ENCODE assay signal across 9 mouse cellular contexts in genomic region chr13:25269569-25270268, GRCm38 (mm10). TPM values are rescaled to one million over a fixed set of nuclear protein-coding genes. Genes with fewer than 3 reads are reported as not detected.
DNase-seq lines count a peak whose midpoint lies in the region; ATAC-seq and TF ChIP-seq lines count a peak whose summit lies in the region.
"Had no signal": no experiment of that assay in that cellular context is flagged by ENCODE, and none has a peak within 500 bp of the region (broad histone marks: within the 10 kb centered on the region; RNA-seq: fewer than 3 reads in every experiment).

No protein-coding gene starts in this region.

- H3K9ac ChIP-seq in heart, embryonic 15.5 days: no peak overlapping the region
- H3K9ac ChIP-seq in liver, embryonic 14.5 days (replicated peaks): no peak overlapping the region

- H3K4me1 ChIP-seq in heart, embryonic 15.5 days (replicated peaks): peaks cover 9% of the 10 kb centered on the region
- peaks cover 11% of the 10 kb centered on the region for H3K4me1 ChIP-seq in forebrain, embryonic 10.5 days
- no peaks in the 10 kb centered on the region for H3K4me1 ChIP-seq in liver, embryonic 14.5 days (replicated peaks; ENCODE audit: control insufficient read depth in 2 of 2, insufficient read depth in 2 of 2, low read length in 1 of 2)

- no peak for DNase-seq in heart, postnatal 36 days
- DNase-seq in brain, embryonic 18.5 days (ENCODE audit: low read depth, low spot score): peak; percentile 50
- peak; percentile 82 for DNase-seq in forebrain, embryonic 10.5 days (ENCODE audit: extremely low spot score, low spot score)
- DNase-seq in kidney, postnatal 14 days: peak; percentile 7
- no peak for DNase-seq in liver, embryonic 14.5 days (ENCODE audit: low read depth in 3 of 3, low spot score in 3 of 3)
- DNase-seq in right cerebral cortex, postnatal 14 days: peak; percentile 74

- intact Hi-C loops in heart, postnatal 36 days (cut with DNase I): no loop called here

- no peaks in the 10 kb centered on the region; the same call in 1 of the 2 replicates for H3K27me3 ChIP-seq in heart, embryonic 15.5 days
- no peaks in the 10 kb centered on the region for H3K27me3 ChIP-seq in forebrain, embryonic 10.5 days (ENCODE audit: poor library complexity, severe bottlenecking)
- H3K27me3 ChIP-seq in liver, embryonic 14.5 days (ENCODE audit: control insufficient read depth, insufficient read depth, low read length): no peaks in the 10 kb centered on the region
- H3K27me3 ChIP-seq: CH12.LX had no signal

- no peaks in the 10 kb centered on the region for H3K9me3 ChIP-seq in heart, embryonic 15.5 days (replicated peaks)
- H3K9me3 ChIP-seq in forebrain, embryonic 10.5 days: no peaks in the 10 kb centered on the region
- no peaks in the 10 kb centered on the region for H3K9me3 ChIP-seq in liver, embryonic 14.5 days (ENCODE audit: control insufficient read depth, low read length)

- peak; percentile 69; the same call in 1 of the 2 replicates for ATAC-seq in heart, embryonic 15.5 days (replicated peaks; ENCODE audit: insufficient number of reproducible peaks, insufficient read depth, low FRiP score, low read depth)
- ATAC-seq in liver, embryonic 14.5 days (ENCODE audit: insufficient read depth): peak; percentile 52; the same call in 1 of the 2 replicates
- no peak for ATAC-seq in activated CD4-positive, CD25-positive, alpha-beta regulatory T cell, adult 4 months

- TF ChIP-seq EP300 in liver, embryonic 14.5 days (IDR thresholded peaks at IDR 0.05; ENCODE audit: low read depth): no peak

- 3% methylated on average over 42 of the region's 42 CpGs for WGBS in heart, embryonic 15.5 days
- 2% methylated on average over 41 of the region's 42 CpGs for WGBS in forebrain, embryonic 10.5 days
- 3% methylated on average over 42 of the region's 42 CpGs for WGBS in liver, embryonic 14.5 days (ENCODE audit: insufficient replicate concordance)

- no peak for TF ChIP-seq CTCF in liver, embryonic 14.5 days (IDR thresholded peaks at IDR 0.05; ENCODE audit: low read depth)

- peak overlapping the region; percentile 76 for H3K4me2 ChIP-seq in heart, embryonic 15.5 days
- H3K4me2 ChIP-seq in liver, embryonic 14.5 days (ENCODE audit: low read depth): peak overlapping the region; percentile 18; the same call in 1 of the 2 replicates

- H3K4me3 ChIP-seq in heart, embryonic 15.5 days: peak overlapping the region; percentile 38
- peak overlapping the region; percentile 54 for H3K4me3 ChIP-seq in forebrain, embryonic 10.5 days
- no peak overlapping the region for H3K4me3 ChIP-seq in liver, embryonic 14.5 days (ENCODE audit: insufficient read depth in 1 of 2, low read depth in 2 of 2, low read length in 2 of 2)

- no peak overlapping the region for H3K27ac ChIP-seq in heart, embryonic 15.5 days
- H3K27ac ChIP-seq in forebrain, embryonic 10.5 days: peak overlapping the region; percentile 68
- H3K27ac ChIP-seq in liver, embryonic 14.5 days: no peak overlapping the region

- H3K36me3 ChIP-seq in heart, embryonic 15.5 days: no peaks in the 10 kb centered on the region
- no peaks in the 10 kb centered on the region for H3K36me3 ChIP-seq in forebrain, embryonic 10.5 days (replicated peaks)
- no peaks in the 10 kb centered on the region for H3K36me3 ChIP-seq in liver, embryonic 14.5 days (replicated peaks; ENCODE audit: control insufficient read depth, insufficient read depth, low read depth)

RNA-seq across cellular contexts. Expression of gene Nrsn1, which starts 0.6 kb away (rescaled TPM):
- 0.19 and 0.81 TPM in 2 replicates for polyA plus RNA-seq in heart, embryonic 15.5 days (2015; fragmentation: Nextera tagmentation; extraction: Ambion mirVana)
- total RNA-seq in heart, postnatal 36 days (2021): not detected
- polyA plus RNA-seq in forebrain, embryonic 10.5 days (2016; fragmentation: Nextera tagmentation; extraction: Ambion mirVana): 6.0 and 6.4 TPM in 2 replicates
- not detected in 2 replicates for polyA plus RNA-seq in liver, embryonic 14.5 days (2012; rRNA removed)
- polyA plus RNA-seq in liver, embryonic 14.5 days (2014; fragmentation: Nextera tagmentation; extraction: Ambion mirVana): 0.06 TPM in 1 of 2 replicates, not detected in the other
- not detected for polyA plus RNA-seq in activated CD4-positive, CD25-positive, alpha-beta regulatory T cell, adult 4 months (2017; shearing (Covaris generic))
- total RNA-seq: CH12.LX had no signal

Comparison
In these comparisons a context has a peak if more than half of its experiments do, and no peak if none do; other contexts are left out.
1. H3K4me3 ChIP-seq: peak in heart, embryonic 15.5 days (single experiment) and forebrain, embryonic 10.5 days (single experiment); none in liver, embryonic 14.5 days (0 of 2).
2. DNase-seq: peak in brain, embryonic 18.5 days (single experiment), forebrain, embryonic 10.5 days (single experiment), kidney, postnatal 14 days (single experiment) and right cerebral cortex, postnatal 14 days (single experiment); none in heart, postnatal 36 days (0 of 2) and liver, embryonic 14.5 days (0 of 3).